Mouse (Mus musculus) adrenal gland, adult 18-20 months (tissue): Measurements from ENCODE around the gene Syp. TPM values are rescaled to one million over a fixed set of nuclear protein-coding genes. Genes with fewer than 3 reads are reported as not detected.
A peak's percentile ranks its signal among the peaks of the same experiment; 100 is the strongest.

Experiments
- DNase-seq, 2 experiments: peaks; one replicate each; pipeline ENCODE4 v3.0.0; 2021 to 2022; ENCODE audit warnings: low spot score in 2 of 2
- total RNA-seq, 2 experiments: library from RNA; stranded (reverse); gene quantifications; 1 replicate in 1 of 2; 2 replicates in 1 of 2; pipeline ENCODE4 v1.2.3; 2021

Syp gene
- total RNA-seq, 2 experiments from 2014 or later: 46.1 to 70.5 TPM

- DNase-seq: no peak
Observed at GRCm38 (mm10) chrX:7661086-7661485, 22.8 kb downstream of the Syp start.

- no peak for DNase-seq
Observed at GRCm38 (mm10) chrX:7662936-7663335, 24.7 kb downstream of the Syp start.

GRCm38 (mm10) chrX:7664791-7665190, 26.5 kb downstream of the Syp start:
- no peak for DNase-seq

GRCm38 (mm10) chrX:7665739-7666502, 27.6 kb downstream of the Syp start:
- no peak for DNase-seq

GRCm38 (mm10) chrX:7670390-7670881, 32.2 kb downstream of the Syp start:
- DNase-seq: peak; percentile 57 to 61

GRCm38 (mm10) chrX:7670921-7671623, 32.8 kb downstream of the Syp start, which contains the start of gene Plp2:
Gene Plp2, minus strand, starts transcription at chrX:7671390.
- peak; percentile 52 to 56 for DNase-seq

GRCm38 (mm10) chrX:7672739-7673138, 34.5 kb downstream of the Syp start:
- DNase-seq: no peak

GRCm38 (mm10) chrX:7673578-7674281, 35.5 kb downstream of the Syp start:
- DNase-seq: no peak

GRCm38 (mm10) chrX:7674284-7675000, 36.2 kb downstream of the Syp start:
- DNase-seq: no peak

GRCm38 (mm10) chrX:7675001-7675380, 36.7 kb downstream of the Syp start:
- DNase-seq: no peak

GRCm38 (mm10) chrX:7678986-7679385, 40.7 kb downstream of the Syp start:
- DNase-seq: no peak

- DNase-seq: peak; percentile 86
Observed at GRCm38 (mm10) chrX:7679405-7680056, 41.3 kb downstream of the Syp start.

- no peak for DNase-seq
Observed at GRCm38 (mm10) chrX:7680057-7680412, 41.8 kb downstream of the Syp start.

- DNase-seq: no peak
Observed at GRCm38 (mm10) chrX:7680864-7681263, 42.6 kb downstream of the Syp start, which contains the start of gene Magix. Gene Magix, minus strand, starts transcription at chrX:7681251.

- DNase-seq: no peak
Observed at GRCm38 (mm10) chrX:7688321-7688720, 50.0 kb downstream of the Syp start.

GRCm38 (mm10) chrX:7690486-7690885, 52.2 kb downstream of the Syp start:
- no peak for DNase-seq

- DNase-seq: no peak
Observed at GRCm38 (mm10) chrX:7692862-7693261, 54.6 kb downstream of the Syp start.

GRCm38 (mm10) chrX:7696520-7696919, 58.2 kb downstream of the Syp start:
- no peak for DNase-seq

- peak; percentile 47 to 55 for DNase-seq
Observed at GRCm38 (mm10) chrX:7696954-7697381, 58.7 kb downstream of the Syp start, which contains the start of gene Gpkow. Gene Gpkow, plus strand, starts transcription at chrX:7697131.
